Mouse (Mus musculus) G1E (cell line): ENCODE measurements around the gene Scgb1c1.

Source experiments
- CTCF ChIP-seq: IDR thresholded peaks from 2 replicates; pipeline ENCODE4 v1.5.1; 2012; ENCODE audit warnings: low read depth, low read length, inconsistent platforms, mixed read lengths
- GATA1 ChIP-seq: IDR thresholded peaks from 2 replicates; pipeline ENCODE4 v1.6.1; 2012; ENCODE audit warnings: borderline replicate concordance, low read length, inconsistent platforms, mixed read lengths
- GATA2 ChIP-seq: IDR thresholded peaks from 2 replicates; pipeline ENCODE4 v1.6.1; 2012; ENCODE audit warnings: low read depth, low read length, inconsistent platforms, borderline replicate concordance
- POLR2AphosphoS5 ChIP-seq: IDR thresholded peaks from 2 replicates; pipeline ENCODE4 v1.6.1; 2012; ENCODE audit warnings: low read depth, low read length, inconsistent platforms; ENCODE audit not compliant: insufficient replicate concordance
- TAL1 ChIP-seq: conservative IDR thresholded peaks from 2 replicates; pipeline ENCODE4 v1.6.1; 2012; ENCODE audit warnings: low read depth, low read length, inconsistent platforms, mixed read lengths

DNA sequence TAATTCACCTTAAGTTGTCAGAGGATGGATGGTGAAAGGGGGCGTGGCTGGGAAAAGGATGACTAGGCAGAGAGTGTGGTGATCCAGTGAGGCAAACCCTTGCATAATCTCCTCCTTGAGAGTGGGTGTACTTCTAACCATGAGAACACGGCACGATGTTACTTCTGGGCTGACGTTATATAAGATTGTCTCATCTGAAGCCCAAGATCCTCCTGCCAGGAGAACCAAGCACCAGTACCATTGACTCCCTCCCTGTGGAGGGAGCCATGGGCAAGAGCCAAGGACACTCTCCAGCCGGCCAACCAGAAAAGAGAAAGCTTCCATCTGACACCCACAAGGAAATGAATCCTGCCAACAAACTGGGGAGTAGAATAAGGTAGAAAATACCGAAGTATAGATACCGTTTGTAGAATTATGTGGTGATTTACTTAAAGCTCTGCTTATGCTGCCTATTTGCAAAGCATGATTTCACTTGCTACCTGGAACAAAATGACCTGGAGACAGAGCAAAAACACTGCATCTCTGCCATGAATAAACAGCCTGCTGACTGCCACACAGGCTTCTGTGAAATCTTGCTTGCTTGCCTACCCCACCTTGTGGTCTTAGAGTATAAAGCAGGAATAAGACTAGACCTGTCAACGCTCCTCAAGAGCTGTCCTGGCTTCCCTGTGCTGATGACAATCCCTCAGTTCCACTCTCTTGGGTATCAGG lies 17.0 kb upstream of the Scgb1c1 start:
- TF ChIP-seq POLR2AphosphoS5 (no peak), CTCF (no peak), TAL1 (no peak), GATA2 (no peak), GATA1 (no peak)
